ENCODE assay signal across 17 mouse cellular contexts in genomic region chr5:97362539-97362938, GRCm38 (mm10). TPM values are rescaled to one million over a fixed set of nuclear protein-coding genes. Genes with fewer than 3 reads are reported as not detected.
A peak's percentile ranks its signal among the peaks of the same experiment; 100 is the strongest.
DNase-seq lines count a peak whose midpoint lies in the region; ATAC-seq and TF ChIP-seq lines count a peak whose summit lies in the region.
"Had no signal": no experiment of that assay in that cellular context is flagged by ENCODE, and none has a peak within 500 bp of the region (broad histone marks: within the 10 kb centered on the region; RNA-seq: fewer than 3 reads in every experiment).

No protein-coding gene starts in this region.

- TF ChIP-seq POLR2A in CH12.LX (IDR thresholded peaks at IDR 0.05; ENCODE audit: low read depth, low read length), result no peak

- peaks cover 2% of the 10 kb centered on the region for H3K9me3 ChIP-seq in CH12.LX (replicated peaks; ENCODE audit: low read length)
- no peaks in the 10 kb centered on the region for H3K9me3 ChIP-seq in stomach, postnatal 0 days (ENCODE audit: control insufficient read depth, low read length)
- H3K9me3 ChIP-seq: G1E; lung, embryonic 15.5 days had no signal

- WGBS in stomach, postnatal 0 days, result 46% methylated on average over 2 of the region's 2 CpGs

- TF ChIP-seq CTCF in CH12.LX (conservative IDR thresholded peaks at IDR 0.05 in 1 of 2, IDR thresholded peaks at IDR 0.05 in 1 of 2; ENCODE audit: low read depth in 2 of 2, low read length in 2 of 2), result no peak
- TF ChIP-seq CTCF in stomach, postnatal 0 days (IDR thresholded peaks at IDR 0.05; ENCODE audit: low read depth), result no peak

- no peak overlapping the region for H3K4me3 ChIP-seq in CH12.LX (replicated peaks in 1 of 3; ENCODE audit: low read depth in 2 of 3, low read length in 2 of 3, poor library complexity in 1 of 3)
- H3K4me3 ChIP-seq in stomach, postnatal 0 days (ENCODE audit: low read depth, low read length), result no peak overlapping the region
- H3K4me3 ChIP-seq: heart, embryonic 13.5 days; lung, embryonic 15.5 days had no signal

- peaks cover 9 to 36% of the 10 kb centered on the region in 2 experiments for H3K4me1 ChIP-seq in CH12.LX (ENCODE audit: control insufficient read depth in 1 of 2, insufficient read depth in 2 of 2)
- no peaks in the 10 kb centered on the region for H3K4me1 ChIP-seq in stomach, postnatal 0 days (replicated peaks; ENCODE audit: control insufficient read depth, insufficient read depth)
- H3K4me1 ChIP-seq: lung, embryonic 15.5 days had no signal

- in situ Hi-C loops in CH12.LX (cut with MboI; ENCODE audit: low pct_ligation_motif_present, low pct_unique_long_range_greater_than_20kb, low sequenced_read_pairs), result no loop called here

- DNase-seq in gastrocnemius, adult 18-20 months (ENCODE audit: low spot score), result peak; percentile 3
- no peak for DNase-seq in gastrocnemius, postnatal 4 days (ENCODE audit: low spot score in 2 of 2)
- DNase-seq in 3134 (ENCODE audit: extremely low read depth, insufficient read length, low spot score), result peak; percentile 15
- DNase-seq in CH12.LX (ENCODE audit: extremely low read depth), result peak; percentile 77
- DNase-seq in lung, postnatal 10 days, result peak; percentile 44
- DNase-seq in layer of hippocampus, adult 11-12 months (ENCODE audit: low spot score), result no peak
- no peak for DNase-seq in B cell, adult 2 months
- no peak for DNase-seq in stomach, postnatal 0 days (ENCODE audit: low spot score)
- DNase-seq: cerebellum, adult 11-12 months; kidney, postnatal 4 days; spleen, adult 18-20 months had no signal

- TF ChIP-seq EP300 in CH12.LX (IDR thresholded peaks at IDR 0.05; ENCODE audit: low read length), result peak; percentile 70
- no peak for TF ChIP-seq EP300 in stomach, postnatal 0 days (optimal IDR thresholded peaks at IDR 0.05)

- H3K9ac ChIP-seq in CH12.LX (ENCODE audit: insufficient read depth, low read depth), result no peak overlapping the region
- H3K9ac ChIP-seq in stomach, postnatal 0 days (ENCODE audit: low read length), result no peak overlapping the region
- H3K9ac ChIP-seq: heart, embryonic 13.5 days; lung, embryonic 15.5 days had no signal

- no peak for ATAC-seq in stomach, postnatal 0 days (ENCODE audit: low FRiP score, low TSS enrichment)

- H3K79me2 ChIP-seq in CH12.LX (replicated peaks; ENCODE audit: control insufficient read depth, extremely low read depth, insufficient read depth, poor library complexity, severe bottlenecking), result no peaks in the 10 kb centered on the region

- H3K27ac ChIP-seq in CH12.LX (ENCODE audit: insufficient read depth, low read depth), result no peak overlapping the region
- no peak overlapping the region for H3K27ac ChIP-seq in stomach, postnatal 0 days (replicated peaks)
- H3K27ac ChIP-seq: heart, embryonic 13.5 days; lung, embryonic 15.5 days had no signal

- peak overlapping the region; percentile 36; the same call in 1 of the 2 replicates for H3K4me2 ChIP-seq in CH12.LX (ENCODE audit: insufficient read depth, low read depth, poor library complexity, severe bottlenecking)
- no peak overlapping the region for H3K4me2 ChIP-seq in stomach, postnatal 0 days (replicated peaks; ENCODE audit: low read depth)
- H3K4me2 ChIP-seq: heart, embryonic 13.5 days; lung, embryonic 15.5 days had no signal

- no peaks in the 10 kb centered on the region for H3K27me3 ChIP-seq in CH12.LX (replicated peaks)
- H3K27me3 ChIP-seq in stomach, postnatal 0 days (ENCODE audit: control insufficient read depth, insufficient read depth, low read length), result no peaks in the 10 kb centered on the region
- H3K27me3 ChIP-seq: heart, embryonic 13.5 days; lung, embryonic 15.5 days had no signal

- no peak for TF ChIP-seq RAD21 in CH12.LX (IDR thresholded peaks at IDR 0.05; ENCODE audit: low read depth, low read length)

- no peaks in the 10 kb centered on the region for H3K36me3 ChIP-seq in CH12.LX (replicated peaks in 1 of 2; ENCODE audit: control insufficient read depth in 1 of 2, insufficient read depth in 1 of 2, low read length in 1 of 2)
- no peaks in the 10 kb centered on the region for H3K36me3 ChIP-seq in stomach, postnatal 0 days (ENCODE audit: control insufficient read depth, insufficient read depth, low read length)
- H3K36me3 ChIP-seq: G1E; heart, embryonic 13.5 days; lung, embryonic 15.5 days had no signal

- dilution Hi-C loops in CH12.LX (cut with MboI; ENCODE audit: extremely low pct_ligation_motif_present, extremely low pct_unique_long_range_greater_than_20kb, low sequenced_read_pairs), result no loop called here

TF ChIP-seq in CH12.LX, 34 proteins besides CTCF, POLR2A, EP300 and RAD21:
- TF ChIP-seq JUND (conservative IDR thresholded peaks at IDR 0.05; ENCODE audit: low read depth, low read length) (peak; percentile 71), CHD2 (IDR thresholded peaks at IDR 0.05; ENCODE audit: low read length) (peak; percentile 90), IRF4 (IDR thresholded peaks at IDR 0.05; ENCODE audit: low read depth, low read length) (peak; percentile 70), ETS1 (conservative IDR thresholded peaks at IDR 0.05; ENCODE audit: low read depth, low read length) (peak; percentile 57), POLR2AphosphoS2 (IDR thresholded peaks at IDR 0.05; ENCODE audit: low read depth, low read length) (no peak), JUN (IDR thresholded peaks at IDR 0.05; ENCODE audit: insufficient read depth, low read depth, low read length) (peak; percentile 73), CHD1 (IDR thresholded peaks at IDR 0.05; ENCODE audit: low read depth, low read length) (no peak), BHLHE40 (IDR thresholded peaks at IDR 0.05; ENCODE audit: low read depth, low read length) (peak; percentile 65)

RNA-seq across cellular contexts. Expression of gene Naa11, which starts 29.6 kb away (rescaled TPM):
- not detected for total RNA-seq in gastrocnemius, adult 18-20 months (2021)
- not detected for total RNA-seq in gastrocnemius, postnatal 4 days (2021)
- total RNA-seq in CH12.LX (2012; rRNA removed), result not detected in 2 replicates
- total RNA-seq in CH12.LX (2014; rRNA removed), result not detected in 2 replicates
- polyA plus RNA-seq in CH12.LX (2012; ENCODE audit: insufficient read length, low read depth), result not detected in 2 replicates
- polyA plus RNA-seq in stomach, postnatal 0 days (2015; fragmentation: Nextera tagmentation; extraction: Ambion mirVana), result not detected in 2 replicates
- total RNA-seq: adrenal gland, adult 18-20 months had no signal
- polyA plus RNA-seq: embryonic facial prominence, embryonic 11.5 days; G1E; heart, embryonic 13.5 days; limb, embryonic 11.5 days had no signal

Comparison
In these comparisons a context has a peak if more than half of its experiments do, and no peak if none do; other contexts are left out.
1. DNase-seq: peak in gastrocnemius, adult 18-20 months (single experiment), 3134 (single experiment), CH12.LX (single experiment) and lung, postnatal 10 days (single experiment); none in gastrocnemius, postnatal 4 days (0 of 2), layer of hippocampus, adult 11-12 months (single experiment), B cell, adult 2 months (0 of 2) and stomach, postnatal 0 days (single experiment).